8 mouse cellular contexts compared by ENCODE assay signal in the genomic region with DNA sequence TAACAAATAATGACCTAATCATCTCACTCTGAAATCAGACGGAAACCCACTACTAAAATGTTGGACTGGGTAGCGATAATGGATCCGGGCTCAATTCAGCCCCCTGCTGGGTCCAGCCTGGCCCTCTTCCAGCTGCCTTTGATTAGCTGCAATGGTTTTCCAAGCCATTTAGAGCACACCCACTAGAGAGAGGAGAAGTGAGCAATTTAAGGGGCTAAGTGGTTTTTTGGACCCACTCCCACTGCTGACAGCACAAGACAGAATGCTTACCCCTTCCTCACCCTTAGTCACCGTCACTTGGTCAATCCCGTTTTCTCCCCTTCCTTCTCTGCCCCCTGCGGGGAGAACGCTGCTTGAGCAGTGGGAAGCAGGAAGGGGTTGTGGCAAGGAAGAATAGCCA. TPM values are rescaled to one million over a fixed set of nuclear protein-coding genes. Genes with fewer than 3 reads are reported as not detected.
DNase-seq lines count a peak whose midpoint lies in the region; TF ChIP-seq lines count a peak whose summit lies in the region.

No protein-coding gene starts in this region.

- peak overlapping the region; percentile 12 for H3K4me3 ChIP-seq in myocyte

- H3K79me2 ChIP-seq in myocyte (ENCODE audit: control insufficient read depth, insufficient read depth) = no peaks in the 10 kb centered on the region

- no peaks in the 10 kb centered on the region for H3K36me3 ChIP-seq in myocyte (ENCODE audit: control insufficient read depth, insufficient read depth)

- DNase-seq in layer of hippocampus, adult 11-12 months (ENCODE audit: low spot score) = peak; percentile 35
- no peak for DNase-seq in layer of hippocampus, adult 9-11 months
- DNase-seq in cerebellum, postnatal 10 days = peak; percentile 93 to 94
- peak; percentile 16 for DNase-seq in heart, postnatal 4 days
- no peak for DNase-seq in urinary bladder, adult 18-20 months (ENCODE audit: low spot score in 2 of 2)
- DNase-seq in kidney, adult 18-20 months = no peak
- DNase-seq in gastrocnemius, postnatal 25 days = no peak

- no peak for TF ChIP-seq POLR2A in myocyte (IDR thresholded peaks at IDR 0.05; ENCODE audit: insufficient read length, low read depth)

- H3K27me3 ChIP-seq in myocyte (ENCODE audit: control insufficient read depth, insufficient read depth, insufficient read length) = no peaks in the 10 kb centered on the region

- H3ac ChIP-seq in myocyte (ENCODE audit: control insufficient read depth, insufficient read length) = no peak overlapping the region

- peak overlapping the region; percentile 89 for H3K4me2 ChIP-seq in myocyte (ENCODE audit: low read depth)

TF ChIP-seq in myocyte, 11 proteins besides CTCF, POLR2A, EP300 and RAD21:
- no peak for TF ChIP-seq REST (IDR thresholded peaks at IDR 0.05; ENCODE audit: insufficient read depth, insufficient read length)
- no peak for TF ChIP-seq MYOD1 (IDR thresholded peaks at IDR 0.05; ENCODE audit: control insufficient read depth in 1 of 3, insufficient read length in 2 of 3, low read depth in 2 of 3)
- no peak for TF ChIP-seq POLR2AphosphoS2 (IDR thresholded peaks at IDR 0.05; ENCODE audit: insufficient read length, low read depth)
- no peak for TF ChIP-seq E2F4 (IDR thresholded peaks at IDR 0.05; ENCODE audit: insufficient read depth)
- no peak for TF ChIP-seq CEBPB (IDR thresholded peaks at IDR 0.05; ENCODE audit: insufficient read depth, poor library complexity, severe bottlenecking)
- TF ChIP-seq TCF12 (IDR thresholded peaks at IDR 0.05; ENCODE audit: insufficient read depth, poor library complexity, severe bottlenecking) = no peak
- TF ChIP-seq MYOG (IDR thresholded peaks at IDR 0.05; ENCODE audit: control insufficient read depth in 1 of 3, insufficient read depth in 1 of 3, insufficient read length in 2 of 3, low read depth in 2 of 3) = no peak
- no peak for TF ChIP-seq MAX (IDR thresholded peaks at IDR 0.05; ENCODE audit: low read depth)
- no peak for TF ChIP-seq SRF (IDR thresholded peaks at IDR 0.05; ENCODE audit: control insufficient read depth, insufficient read length, low read depth)
- TF ChIP-seq TCF3 (IDR thresholded peaks at IDR 0.05; ENCODE audit: insufficient read length, low read depth) = no peak
- no peak for TF ChIP-seq USF1 (IDR thresholded peaks at IDR 0.05; ENCODE audit: low read depth)

RNA-seq across cellular contexts. Expression of a gene that starts 24.9 kb away (rescaled TPM):
- total RNA-seq in heart, postnatal 4 days (2021) = 10 to 100 TPM; 40.6 to 41.5 TPM
- polyA plus RNA-seq in myocyte (2012; fragmentation: generic; extraction: Trizol) = 81.3 TPM
- 10 to 100 TPM; 11.3 to 11.6 TPM for total RNA-seq in gastrocnemius, postnatal 25 days (2021)

RNA-seq across cellular contexts. Expression of a gene that starts 25.2 kb away (rescaled TPM):
- not detected for total RNA-seq in heart, postnatal 4 days (2021)
- polyA plus RNA-seq in myocyte (2012; fragmentation: generic; extraction: Trizol) = not detected
- total RNA-seq in gastrocnemius, postnatal 25 days (2021) = not detected

RNA-seq across cellular contexts. Expression of a gene that starts 32.5 kb away (rescaled TPM):
- total RNA-seq in heart, postnatal 4 days (2021) = 1 to 10 TPM; 1.5 to 1.7 TPM
- 0.34 TPM for polyA plus RNA-seq in myocyte (2012; fragmentation: generic; extraction: Trizol)
- total RNA-seq in gastrocnemius, postnatal 25 days (2021) = 1 to 10 TPM in 1 of 2 experiments, under 1 TPM in 1; 0.84 to 8.2 TPM

Comparison
In these comparisons a context has a peak if more than half of its experiments do, and no peak if none do; other contexts are left out.
1. DNase-seq: peak in layer of hippocampus, adult 11-12 months (single experiment), cerebellum, postnatal 10 days (2 of 2) and heart, postnatal 4 days (single experiment); none in layer of hippocampus, adult 9-11 months (single experiment), urinary bladder, adult 18-20 months (0 of 2), kidney, adult 18-20 months (single experiment) and gastrocnemius, postnatal 25 days (single experiment).